Mouse (Mus musculus): ENCODE measurements around the gene Gstt2.
"Not testable (repeated sequence)": the region's sequence is repeated elsewhere in the genome, so short reads cannot be mapped to it uniquely, and the experiment has no call there.

Gstt2 gene

DNA sequence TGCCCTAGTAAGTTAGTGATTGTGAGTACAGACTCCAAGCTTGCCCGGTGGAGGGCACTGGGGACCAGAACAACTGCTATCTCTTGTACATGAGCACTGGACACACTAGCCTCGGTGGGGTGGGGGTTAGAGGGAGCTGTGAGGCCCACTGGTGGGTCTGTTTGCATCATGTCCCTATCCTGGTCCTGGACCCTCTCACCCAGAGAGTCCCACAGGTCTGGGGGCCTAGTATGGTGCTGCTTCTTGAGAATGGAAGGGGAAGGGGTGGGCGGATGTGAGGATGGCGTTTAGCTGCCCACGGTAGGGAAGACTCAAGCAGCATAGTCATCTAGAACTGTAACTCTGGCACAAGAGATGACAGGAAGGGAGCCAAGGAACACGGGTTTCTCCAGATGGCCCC is 17.6 kb upstream of the Gstt2 start:
- no peak for DNase-seq

DNA sequence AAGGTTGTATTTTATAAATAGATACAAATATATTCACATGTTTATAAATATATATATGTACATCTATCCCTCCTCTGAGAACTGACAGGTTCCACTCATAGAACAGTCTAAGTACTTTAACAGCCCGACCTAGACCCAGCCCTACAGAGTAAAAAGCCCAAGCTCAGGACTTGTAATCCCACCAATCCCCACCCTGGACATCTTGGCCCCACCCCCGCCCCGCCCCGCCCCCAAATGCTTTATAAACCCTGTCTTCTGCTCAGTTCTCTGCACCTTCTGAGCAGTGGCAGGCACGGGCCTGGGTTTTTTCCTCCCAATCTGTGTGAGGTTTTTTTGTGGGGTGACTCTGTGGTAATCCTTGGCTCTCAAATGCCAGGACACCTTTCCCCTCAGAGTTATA is 16.9 kb upstream of the Gstt2 start:
- no peak for DNase-seq

DNA sequence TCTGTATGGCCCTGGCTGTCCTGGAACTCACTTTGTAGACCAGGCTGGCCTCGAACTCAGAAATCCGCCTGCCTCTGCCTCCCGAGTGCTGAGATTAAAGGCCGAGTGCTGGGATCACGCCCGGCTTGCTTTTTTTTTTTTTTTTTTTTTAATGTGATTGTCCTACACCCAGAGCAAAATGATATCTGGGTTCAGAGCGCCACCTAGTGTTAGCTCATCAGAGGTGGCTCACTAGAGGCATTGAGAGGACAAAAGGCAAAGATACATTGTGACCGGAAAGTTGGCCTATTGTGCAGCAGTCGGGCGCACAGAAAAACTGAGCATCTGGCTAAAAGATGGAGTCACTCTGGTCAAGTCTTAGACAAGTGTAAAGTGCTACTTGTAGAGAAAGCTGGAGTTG is 16.2 kb upstream of the Gstt2 start:
- DNase-seq = peak; percentile 92

DNA sequence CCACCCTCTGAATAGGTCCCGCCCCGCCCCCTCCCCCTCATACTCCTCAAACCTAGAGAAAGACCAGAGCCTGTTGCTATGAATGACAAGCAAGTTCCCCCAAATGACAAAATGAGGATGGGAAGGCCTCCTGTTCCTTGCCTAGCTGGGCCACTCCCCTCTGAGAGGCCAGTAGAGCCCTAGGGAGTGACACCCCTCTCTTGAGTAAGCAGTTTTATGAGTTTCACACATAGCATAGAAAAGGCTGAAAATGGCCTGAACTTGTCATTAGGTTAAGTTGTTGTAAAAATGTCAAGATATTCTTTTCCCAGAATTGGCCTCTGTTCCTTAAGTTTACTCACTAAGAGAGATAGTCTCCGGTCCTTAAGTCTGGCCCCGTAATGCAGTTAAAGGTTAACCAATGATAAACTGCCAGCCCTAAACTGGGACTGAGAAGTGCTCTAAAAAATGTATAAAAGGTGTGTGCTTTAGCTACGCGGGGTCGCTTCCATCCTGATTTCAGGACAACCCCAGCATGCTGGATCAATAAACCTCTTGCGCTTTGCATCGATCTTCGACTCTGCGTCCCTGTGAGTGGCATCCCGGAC is 15.4 kb upstream of the Gstt2 start:
- no peak for DNase-seq

DNA sequence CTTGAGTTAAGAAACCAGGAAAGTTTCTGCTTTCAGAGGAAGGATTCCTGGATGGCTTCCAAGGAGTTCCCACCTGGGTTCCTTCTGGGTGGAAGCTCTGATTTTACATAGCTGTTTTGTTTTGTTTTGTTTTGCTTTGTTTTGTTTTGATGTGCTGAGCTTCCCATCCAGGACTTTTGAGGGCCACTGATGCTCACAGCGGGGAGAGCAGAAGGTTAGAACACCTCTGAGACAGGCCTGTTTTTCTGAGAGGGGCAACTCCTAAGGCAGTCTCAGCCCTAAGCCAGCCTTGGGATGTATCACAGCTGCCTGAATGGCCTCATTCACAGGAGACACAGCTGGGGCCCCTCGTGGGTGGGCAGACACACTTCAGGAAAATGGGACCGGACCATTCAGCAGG is 14.5 kb upstream of the Gstt2 start:
- DNase-seq = no peak

DNA sequence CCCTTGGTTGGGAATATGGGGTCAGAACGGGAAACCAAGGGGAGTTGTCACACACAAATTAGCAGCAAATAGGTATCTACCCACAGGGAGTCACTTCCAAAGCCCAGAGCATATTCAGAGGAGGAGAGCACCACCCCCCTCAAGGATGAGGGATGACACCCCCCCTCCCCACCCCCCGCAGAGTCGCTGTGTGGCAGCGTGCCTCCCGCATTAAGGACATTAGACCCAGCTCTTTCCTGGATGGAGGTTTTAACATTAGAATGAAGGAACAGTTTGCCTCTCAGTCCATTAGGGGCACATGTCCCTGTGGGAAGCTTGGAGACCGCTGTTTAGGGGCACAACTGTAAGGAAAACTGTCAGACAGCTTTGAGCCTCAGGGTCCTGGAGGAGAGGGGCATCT is 13.9 kb upstream of the Gstt2 start:
- no peak for DNase-seq

DNA sequence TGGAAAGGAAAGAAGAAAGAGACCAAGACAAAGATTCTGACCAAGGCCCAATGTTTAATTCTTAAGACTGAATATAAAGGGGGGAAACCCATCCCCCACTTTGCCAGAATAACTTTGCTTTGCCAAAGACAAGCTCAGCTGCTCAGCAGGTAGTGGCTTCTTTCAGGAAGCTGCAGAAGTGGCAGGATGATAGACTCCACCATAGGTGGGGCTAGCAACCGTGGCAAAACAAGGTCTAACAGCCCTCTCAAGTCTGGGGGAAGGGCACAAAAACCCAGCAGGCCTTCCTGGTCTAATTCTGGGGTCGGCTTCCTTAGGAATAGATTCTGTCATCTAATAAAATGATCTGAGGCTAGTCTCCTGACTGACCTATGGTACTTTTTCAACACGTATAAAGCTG is 11.2 kb upstream of the Gstt2 start:
- no peak for DNase-seq

DNA sequence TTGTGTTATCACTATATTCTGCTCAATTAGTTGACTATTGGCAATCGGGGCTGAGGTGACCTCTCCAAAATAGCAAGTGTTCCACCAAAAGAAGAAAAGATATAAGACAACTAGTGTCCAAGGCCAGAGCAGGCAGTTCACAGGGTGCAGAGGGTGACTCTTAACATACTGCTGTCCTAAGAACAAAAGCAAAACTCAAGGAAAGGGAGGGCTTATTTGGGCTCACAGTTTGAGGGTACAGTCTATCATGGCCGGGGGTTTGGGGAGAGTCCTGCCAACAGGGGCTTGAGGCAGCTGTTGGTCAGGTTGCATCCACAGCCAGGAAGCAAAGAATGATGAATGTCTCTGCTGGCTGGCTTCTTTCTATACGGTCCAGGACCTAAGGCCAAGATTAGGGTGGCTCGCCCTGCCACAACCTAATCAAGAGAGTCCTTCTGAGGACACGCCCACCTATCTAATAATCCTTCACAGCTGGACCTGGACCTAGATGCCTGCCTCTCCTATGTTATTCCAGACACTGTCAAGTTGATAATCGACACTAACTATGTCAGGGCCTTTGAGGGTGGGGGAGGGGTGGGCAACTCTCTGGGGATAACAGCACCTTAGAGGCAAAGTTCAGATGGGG is 8.2 kb upstream of the Gstt2 start:
- DNase-seq = no peak

DNA sequence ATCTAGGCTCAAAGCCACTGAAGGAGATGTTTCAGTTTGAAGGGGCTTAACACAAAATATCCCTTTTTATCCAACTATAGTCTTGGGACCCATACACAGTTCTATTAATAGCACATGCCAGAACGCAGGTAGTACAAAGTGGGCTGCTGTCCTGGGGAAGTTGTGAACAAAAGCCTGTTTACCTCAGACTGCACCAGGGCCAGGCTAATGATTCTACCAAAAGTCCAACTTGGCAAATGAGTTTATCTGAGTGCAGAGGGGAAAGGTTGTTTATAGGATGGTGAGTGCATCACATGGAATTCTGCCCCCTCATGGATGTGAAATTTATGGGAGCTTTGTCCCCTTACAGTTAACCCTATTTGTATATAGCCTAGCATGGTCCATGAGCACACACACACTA is 7.6 kb upstream of the Gstt2 start:
- DNase-seq = peak; percentile 64

DNA sequence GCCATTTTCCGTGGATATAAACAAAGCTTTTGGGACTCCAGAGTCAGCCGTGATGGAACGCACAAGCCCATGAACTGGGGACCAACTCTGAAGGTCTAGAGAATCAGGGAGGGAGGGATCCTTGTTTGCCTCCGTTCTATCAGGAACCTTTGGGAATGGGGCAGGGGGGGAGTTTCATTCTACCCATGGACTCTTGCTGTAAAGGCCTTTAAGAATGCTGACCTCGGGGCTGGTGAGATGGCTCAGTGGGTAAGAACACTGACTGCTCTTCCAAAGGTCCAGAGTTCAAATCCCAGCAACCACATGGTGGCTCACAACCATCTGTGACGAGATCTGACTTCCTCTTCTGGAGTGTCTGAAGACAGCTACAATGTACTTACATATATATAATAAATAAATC is 6.7 kb upstream of the Gstt2 start:
- DNase-seq = not testable (repeated sequence)

DNA sequence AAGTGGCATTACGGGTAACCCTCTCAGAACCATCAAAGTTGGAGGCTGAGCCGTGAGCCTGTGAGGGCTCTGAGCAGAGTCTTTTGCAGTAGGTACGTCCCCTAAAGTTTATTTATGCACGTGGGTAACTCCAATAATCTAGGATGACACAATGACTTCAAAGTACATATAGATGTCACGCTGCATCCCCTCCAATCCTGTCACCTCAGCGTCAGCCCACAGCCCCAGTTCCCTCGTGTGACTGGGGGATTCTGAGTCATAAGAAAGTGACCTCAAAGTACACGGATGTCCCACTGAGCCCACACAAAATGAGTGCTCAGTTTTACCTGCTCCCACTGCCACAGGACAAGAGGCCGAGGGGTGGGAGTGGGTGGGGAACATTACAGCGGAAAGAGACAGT is 1.9 kb upstream of the Gstt2 start:
- no peak for DNase-seq

DNA sequence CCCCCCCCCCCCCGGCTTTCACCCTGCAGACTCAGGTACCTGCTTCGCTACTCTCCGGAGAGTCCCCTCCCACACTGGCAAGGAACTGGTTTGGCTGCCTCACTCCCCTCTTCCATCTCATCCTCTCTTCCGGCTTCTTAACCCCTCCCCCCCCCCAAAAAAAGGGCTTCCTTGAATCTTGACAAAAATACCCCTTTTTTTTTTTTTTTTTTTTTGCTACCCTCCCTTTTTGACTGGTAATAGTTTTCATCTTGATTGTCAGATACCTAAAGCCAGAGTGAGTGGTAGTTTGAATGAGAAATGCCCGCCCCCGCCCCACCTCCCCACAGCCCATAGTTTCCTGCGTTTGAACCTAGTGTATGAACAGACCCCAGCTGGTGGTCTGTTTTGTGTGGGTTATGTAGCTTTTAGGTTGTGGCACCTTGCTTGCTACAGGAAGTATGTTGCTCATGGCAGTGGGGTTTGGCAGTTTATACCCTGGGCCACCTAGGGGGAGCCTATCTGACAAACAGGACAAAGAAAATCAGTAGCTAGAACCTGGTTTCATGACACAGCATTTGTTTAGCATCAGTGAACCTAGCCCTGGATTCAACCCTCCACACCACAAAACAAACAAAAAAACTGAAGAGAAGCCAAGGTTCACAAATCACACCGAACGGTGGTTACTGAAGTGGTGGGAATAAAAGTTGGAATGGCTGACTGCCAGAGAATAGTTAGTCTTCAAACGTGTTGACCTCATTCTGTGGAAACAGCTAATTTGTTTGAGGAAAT is 1.3 kb downstream of the Gstt2 start:
- DNase-seq = peak; percentile 95

DNA sequence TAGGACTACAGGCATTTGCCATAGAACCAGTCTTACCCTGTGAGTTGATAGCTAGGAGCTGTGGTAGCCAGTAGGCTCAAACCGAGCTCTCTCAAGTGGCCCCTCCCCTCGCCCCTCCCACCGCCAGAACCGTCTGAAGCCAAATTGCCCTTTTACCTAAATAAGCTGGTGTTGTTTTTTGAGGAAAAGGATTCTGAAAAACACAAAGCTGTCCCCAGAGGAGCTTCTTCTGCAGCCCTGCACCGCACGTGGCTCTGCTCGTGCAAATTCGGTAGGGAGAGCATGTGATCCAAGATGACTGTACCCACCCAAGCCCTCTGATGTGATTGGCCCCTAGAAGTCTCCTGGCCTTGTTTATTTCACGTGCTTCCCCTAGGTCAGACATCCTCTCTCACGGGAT is 1.9 kb downstream of the Gstt2 start:
- peak; percentile 96 for DNase-seq

DNA sequence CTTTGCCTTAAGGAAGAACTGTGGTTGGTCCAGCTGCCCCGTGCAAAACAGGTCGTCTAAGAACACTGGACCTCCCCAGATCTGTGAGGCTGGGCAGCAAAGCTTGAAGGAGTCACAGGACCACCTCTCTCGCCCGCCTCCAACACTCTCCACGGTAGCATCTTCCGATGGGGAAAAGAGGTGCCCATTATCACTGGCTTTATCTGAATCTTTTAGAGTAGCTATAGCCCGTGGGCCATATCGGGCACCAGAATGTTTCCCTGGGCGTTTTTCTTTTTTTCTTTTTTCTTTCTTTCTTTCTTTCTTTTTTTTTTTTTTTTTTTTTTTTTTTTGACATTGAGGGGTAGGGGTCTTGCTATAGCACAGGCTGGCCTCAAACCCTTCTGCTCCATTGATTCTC is 2.5 kb downstream of the Gstt2 start:
- DNase-seq = no peak

DNA sequence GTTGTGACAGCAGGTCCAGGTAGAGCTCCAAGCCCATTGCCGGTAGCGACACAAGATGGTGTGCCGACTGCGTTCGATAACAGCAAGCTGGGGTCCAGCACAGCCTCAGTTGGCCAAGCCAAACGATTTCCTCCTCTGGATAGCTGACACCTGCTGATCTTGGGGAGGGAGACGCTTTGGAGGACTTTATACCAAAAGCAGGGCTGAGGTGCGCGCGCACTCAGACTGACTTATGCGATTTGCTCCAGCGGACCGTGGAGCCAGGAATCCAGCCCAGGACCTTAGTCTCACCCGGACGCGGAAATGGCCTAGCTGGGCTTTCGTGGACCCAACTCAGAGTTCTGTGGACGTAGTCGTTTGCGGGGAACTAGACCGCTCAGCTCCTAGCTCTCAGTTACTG is 3.0 kb downstream of the Gstt2 start:
- peak; percentile 95 for DNase-seq

DNA sequence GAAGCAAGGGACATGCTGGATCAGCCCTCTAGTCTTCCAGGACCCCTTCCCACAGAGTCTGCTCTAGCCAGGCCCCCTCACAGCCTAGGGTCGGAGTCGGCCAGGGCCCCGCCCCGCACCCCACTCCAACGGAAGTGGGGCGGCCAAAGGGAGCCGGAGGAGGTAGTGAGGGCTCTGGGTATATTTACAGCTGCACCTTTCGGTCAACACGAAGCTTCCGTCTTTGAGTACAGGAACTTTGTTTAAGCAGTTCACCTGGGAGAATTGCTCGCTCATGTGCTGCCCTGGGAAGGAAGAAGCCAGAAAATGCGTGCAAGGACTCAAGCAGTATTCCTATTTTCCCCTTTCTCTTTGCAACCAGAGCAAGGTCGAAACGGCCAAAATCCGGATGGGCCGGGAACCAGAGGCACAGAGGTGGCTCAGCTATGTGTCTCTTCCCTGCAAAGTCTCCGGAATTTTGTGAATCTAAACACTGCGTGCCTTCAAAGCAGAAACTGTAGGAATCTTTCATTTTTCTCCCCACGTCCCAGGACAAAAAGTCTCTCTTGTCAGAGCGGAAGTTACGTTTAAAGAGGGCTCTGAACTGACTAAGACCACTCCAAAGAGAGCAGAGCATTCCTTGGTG is 3.7 kb downstream of the Gstt2 start:
- DNase-seq = no peak

DNA sequence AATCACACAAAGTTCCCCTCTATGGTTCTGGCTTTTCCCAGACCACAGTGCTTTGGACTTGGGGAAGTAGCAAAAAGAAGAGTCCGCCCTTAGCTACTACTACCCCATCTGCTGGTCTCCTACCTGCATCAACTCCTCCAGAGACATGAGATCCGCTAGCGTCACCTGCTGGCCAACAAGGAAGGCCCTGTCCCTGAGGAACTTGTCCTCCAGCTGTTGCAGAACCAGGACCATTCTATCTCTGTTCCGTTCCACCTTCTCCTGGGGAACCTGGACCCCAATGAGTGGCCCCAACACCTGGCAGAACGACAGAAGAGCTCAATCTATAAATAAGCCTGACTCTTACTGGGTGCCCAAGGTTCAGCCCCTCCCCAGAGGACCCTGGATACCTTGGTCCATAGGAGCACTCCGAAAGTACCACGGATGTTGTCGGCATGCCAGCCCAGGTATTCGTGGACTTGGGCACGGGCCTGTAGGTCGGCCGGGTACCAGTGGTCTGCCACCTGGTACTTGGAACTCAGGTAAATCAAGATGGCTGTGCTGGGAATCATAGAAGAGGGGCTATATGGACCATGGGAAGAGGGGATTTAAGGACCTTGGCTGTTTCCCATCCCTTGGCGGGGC is 4.8 kb downstream of the Gstt2 start:
- peak; percentile 88 for DNase-seq

DNA sequence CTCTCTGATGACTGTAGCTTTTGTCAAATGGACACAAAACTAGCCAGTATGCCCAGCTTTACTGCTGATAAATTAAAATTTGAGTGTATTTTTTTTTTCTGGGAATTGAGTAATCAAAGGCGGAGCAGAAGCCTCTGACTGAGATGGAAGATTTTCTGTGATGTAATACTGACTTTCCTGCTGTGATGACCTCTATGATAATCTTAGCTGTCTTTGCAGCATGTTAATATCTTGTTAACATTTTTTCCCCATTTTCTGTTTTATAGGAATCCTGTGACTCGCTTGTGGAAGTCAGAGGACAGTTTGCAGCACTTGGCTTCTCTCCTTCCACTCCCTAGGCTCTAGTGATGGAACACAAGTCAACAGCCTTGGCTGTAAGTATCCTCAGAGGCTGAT is 7.0 kb downstream of the Gstt2 start:
- DNase-seq = no peak

DNA sequence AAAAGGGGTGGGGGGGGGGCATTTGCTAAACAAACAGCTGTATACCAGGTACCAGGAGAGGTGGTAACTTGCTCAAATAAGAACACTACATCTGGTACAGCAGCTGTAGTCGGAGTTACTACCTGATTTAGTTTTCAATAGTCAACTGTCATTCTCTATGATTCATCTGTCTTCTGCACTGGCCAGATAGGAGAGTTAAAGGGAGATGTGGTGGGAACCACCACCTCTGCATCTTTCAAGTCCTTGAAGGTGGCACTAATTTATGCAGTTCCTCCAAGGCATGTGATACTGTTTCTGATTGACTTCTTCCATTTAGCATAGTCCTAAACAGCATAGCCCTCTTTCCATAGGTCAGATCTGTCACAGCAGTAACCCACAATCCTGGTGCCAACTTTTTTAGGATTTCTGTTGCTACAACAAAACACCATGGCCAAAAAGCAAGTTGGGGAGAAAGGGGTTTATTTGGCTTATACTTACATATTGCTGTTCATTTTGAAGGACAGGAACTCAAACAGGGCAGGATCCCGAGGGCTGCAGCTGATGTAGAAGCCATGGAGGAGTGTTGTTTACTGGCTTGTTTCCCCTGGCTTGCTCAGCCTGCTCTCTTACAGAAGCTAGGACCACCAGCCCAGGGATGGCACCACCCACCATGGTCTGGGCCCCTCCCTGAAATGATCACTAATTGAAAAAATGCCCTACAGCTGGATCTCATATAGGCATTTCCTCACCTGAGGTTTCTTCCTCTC is 7.5 kb downstream of the Gstt2 start:
- DNase-seq = no peak

DNA sequence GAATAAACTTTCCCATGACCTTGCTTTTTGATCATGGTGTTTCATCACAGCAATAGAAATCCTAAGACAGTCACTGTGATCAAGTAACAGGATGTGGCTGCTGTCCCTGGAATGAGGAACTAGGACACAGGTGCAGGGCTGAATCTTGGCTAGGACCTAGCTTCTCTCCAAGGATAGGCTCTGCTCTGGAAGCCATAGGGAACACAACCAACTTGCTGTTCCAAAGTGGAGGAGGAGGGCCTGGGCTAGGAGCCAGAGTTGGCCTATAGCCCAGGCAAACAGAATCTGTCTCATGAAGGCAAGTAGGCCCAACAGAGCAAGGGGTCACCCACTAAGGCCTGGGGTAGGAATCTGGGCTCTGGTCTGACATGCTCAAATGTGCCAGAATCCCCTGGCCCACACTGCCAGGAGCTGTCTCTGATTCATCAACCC is 8.7 kb downstream of the Gstt2 start:
- DNase-seq = peak; percentile 63

DNA sequence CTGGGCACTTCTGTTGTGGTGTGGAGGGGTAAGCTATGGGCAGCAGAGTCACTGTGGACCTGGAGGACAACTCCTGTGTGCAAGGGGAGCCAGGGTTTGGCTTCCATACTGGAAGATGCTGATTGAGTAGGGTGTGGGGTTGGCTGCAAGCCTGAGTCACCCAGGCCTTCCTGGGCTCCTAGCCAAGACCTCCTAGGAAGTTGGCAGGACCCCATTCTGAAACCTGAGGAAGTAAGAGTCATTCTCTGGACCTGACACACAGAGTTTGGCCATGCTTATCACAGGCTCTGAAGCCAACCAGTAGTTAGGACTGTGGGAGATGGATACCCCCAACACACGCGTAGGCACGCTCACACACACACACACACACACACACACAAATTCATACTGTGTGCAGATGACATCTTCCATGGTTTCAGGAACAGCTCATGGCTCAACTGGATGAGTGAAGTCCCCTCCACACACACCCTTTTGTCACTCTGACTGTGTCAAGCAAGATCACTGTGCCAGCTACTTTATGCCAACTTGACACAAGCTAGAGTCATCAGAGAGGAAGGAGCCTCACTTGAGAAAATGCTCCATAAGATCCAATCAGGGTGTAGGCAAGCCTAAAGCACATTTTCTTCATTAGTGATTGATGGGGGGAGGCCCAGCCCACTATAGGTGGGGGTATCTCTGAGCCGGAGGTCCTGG is 9.4 kb downstream of the Gstt2 start:
- DNase-seq = peak; percentile 90

DNA sequence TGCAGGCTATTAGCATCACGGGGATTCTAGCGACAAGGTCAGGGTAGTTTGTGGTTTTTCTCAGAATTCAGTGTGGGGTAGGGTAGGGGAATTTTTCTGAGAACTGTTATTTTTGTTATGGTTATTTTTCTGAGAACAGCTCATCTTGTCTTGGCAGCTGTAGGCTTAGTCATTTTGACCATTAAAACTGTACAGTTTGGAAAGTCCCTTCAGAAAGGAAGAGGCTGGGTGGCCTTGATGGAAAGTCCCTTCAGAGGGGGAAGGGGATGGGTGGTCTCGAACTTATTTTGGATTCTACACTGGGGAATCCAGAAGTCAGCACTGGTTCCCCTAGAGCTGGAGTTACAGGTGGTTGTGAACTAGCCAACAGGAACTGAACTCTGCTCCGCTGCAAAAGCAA is 12.7 kb downstream of the Gstt2 start:
- no peak for DNase-seq

All from kidney, adult 9 months (tissue).